Mouse (Mus musculus): ENCODE results near the gene Amz2.

- TF ChIP-seq CTCF (IDR thresholded peaks at IDR 0.05; ENCODE audit: low read depth, low read length) (no peak), POLR2A (IDR thresholded peaks at IDR 0.05; ENCODE audit: extremely low read depth, insufficient read depth, low read length) (no peak)
Measured at GRCm38 (mm10) chr11:109391200-109391599, 34.5 kb upstream of the Amz2 start.
